Mouse (Mus musculus): ENCODE data around the gene Gm20806. TPM values are rescaled to one million over a fixed set of nuclear protein-coding genes. Genes with fewer than 3 reads are reported as not detected.
"Not testable (repeated sequence)": the region's sequence is repeated elsewhere in the genome, so short reads cannot be mapped to it uniquely, and the experiment has no call there.

Gene Gm20806
- polyA plus RNA-seq (2012; ENCODE audit: insufficient read depth, low replicate concordance) = not detected in 2 replicates

GRCm38 (mm10) chrY:78837956-78838355 lies at the start of gene Gm20806:
Gene Gm20806 (minus strand): TSS chrY:78838056.
- H3K4me3 ChIP-seq (replicated peaks); H3K9me3 ChIP-seq; H3K36me3 ChIP-seq (replicated peaks; ENCODE audit: low read length); H3K27me3 ChIP-seq (replicated peaks); H3K4me1 ChIP-seq: not testable (repeated sequence)

All from megakaryocyte, embryonic 14.5 days (primary cell).